Mouse (Mus musculus): ENCODE data around the gene Nfia.

Nfia gene

DNA sequence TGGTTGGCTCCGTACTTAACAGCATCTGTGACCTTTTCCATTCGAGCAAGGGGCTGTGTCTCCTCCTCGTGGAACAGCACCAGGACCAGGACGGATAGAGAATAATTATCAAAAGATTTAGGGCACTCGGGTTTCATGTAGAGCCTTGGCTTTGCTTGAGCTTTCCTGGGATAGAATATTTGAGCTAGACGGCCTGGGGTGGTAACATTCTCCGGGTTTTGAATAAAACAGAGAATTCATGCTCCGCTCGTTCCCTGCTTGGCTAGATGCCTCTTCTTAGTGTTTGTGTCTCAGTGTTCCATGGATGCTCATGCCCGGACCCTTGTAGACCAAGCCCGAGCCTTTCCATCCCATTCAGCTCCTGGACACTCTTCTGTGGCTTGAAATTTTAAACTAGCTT is 181.4 kb downstream of the Nfia start:
- DNase-seq = peak; percentile 72 to 83

DNA sequence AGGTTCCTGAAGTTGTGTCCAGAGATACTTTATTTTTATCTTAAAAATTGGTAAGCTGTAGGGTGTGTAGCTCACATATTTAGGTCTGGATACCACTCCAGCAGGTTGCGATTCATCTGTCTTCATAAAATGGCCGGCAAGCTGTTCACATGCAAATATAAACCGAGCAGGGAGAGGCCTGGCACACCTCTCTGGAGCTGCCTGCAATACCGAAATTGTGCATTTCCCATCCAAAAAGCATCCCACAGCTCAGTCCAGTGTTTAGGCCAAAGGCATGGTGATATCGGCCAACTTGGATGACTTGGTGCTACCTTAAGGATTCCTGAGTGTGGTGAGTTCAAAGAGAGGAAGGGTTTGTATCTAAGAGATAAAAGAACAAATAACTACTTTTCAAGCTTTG is 185.6 kb downstream of the Nfia start:
- peak; percentile 69 to 76 for DNase-seq

DNA sequence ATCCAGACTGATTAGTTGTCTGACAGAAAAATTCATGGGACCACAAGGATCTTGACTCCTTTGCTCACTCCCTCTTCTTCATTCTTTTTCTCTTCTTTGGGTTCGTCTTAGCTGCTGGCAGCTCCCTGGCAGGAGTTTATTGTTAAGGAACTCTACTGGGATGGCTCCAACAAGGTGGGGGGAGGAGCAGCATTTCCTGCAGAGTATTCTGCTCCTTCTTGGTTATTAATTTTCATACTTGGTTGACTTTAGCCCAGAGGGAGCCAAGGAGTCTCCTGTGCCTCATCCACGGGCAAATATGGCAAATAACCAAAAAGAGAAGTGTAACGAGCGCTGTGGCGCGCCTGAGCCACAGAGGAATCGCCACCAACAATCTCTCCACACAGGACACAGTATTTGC is 190.3 kb downstream of the Nfia start:
- DNase-seq = no peak

- DNase-seq = no peak
These were observed 191.4 kb downstream of the Nfia start for GRCm38 (mm10) chr4:97963951-97964350.

- DNase-seq = no peak
These were observed 196.3 kb downstream of the Nfia start for GRCm38 (mm10) chr4:97968786-97969348.

DNA sequence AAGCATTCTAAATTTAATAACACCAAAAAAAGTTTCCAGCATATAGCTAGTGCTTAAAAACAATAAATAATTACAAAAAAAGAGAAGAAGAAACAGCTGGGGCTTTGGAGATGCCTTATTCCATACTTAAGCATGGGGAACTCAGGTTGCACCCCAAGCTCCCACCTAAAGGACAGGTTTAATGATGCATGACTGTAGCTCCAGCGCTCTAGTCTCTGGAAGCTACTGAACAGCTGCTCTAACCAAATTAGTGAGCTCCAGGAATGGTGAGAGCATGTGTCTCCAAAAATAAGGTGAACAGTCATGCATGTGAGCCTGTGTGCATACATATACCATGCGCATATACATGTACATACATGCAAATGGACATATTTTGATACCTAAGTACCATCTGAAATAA is 200.5 kb downstream of the Nfia start:
- DNase-seq = no peak

- no peak for DNase-seq
These were observed 201.5 kb downstream of the Nfia start for GRCm38 (mm10) chr4:97974037-97974436.

DNA sequence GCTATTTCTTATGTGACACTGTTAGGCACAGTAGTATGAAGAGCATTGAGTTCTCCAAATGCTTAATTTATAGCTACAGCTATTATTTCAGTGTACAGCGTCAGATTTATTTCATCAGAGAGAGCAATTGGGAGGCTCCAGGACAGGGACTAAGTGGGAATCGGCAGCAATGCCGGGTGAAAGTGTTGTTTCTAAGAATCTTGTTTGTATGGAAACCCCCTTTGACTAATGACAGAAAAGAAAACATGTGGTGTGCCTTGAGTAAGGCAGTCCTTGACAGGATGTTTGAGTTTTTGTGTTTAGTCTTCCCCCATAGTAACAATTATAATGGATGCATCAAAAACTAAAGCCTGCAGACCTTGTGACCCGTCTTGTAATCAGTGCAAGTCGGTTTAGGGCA is 204.4 kb downstream of the Nfia start:
- no peak for DNase-seq

- no peak for DNase-seq
These were observed 211.8 kb downstream of the Nfia start for GRCm38 (mm10) chr4:97984361-97984760.

DNA sequence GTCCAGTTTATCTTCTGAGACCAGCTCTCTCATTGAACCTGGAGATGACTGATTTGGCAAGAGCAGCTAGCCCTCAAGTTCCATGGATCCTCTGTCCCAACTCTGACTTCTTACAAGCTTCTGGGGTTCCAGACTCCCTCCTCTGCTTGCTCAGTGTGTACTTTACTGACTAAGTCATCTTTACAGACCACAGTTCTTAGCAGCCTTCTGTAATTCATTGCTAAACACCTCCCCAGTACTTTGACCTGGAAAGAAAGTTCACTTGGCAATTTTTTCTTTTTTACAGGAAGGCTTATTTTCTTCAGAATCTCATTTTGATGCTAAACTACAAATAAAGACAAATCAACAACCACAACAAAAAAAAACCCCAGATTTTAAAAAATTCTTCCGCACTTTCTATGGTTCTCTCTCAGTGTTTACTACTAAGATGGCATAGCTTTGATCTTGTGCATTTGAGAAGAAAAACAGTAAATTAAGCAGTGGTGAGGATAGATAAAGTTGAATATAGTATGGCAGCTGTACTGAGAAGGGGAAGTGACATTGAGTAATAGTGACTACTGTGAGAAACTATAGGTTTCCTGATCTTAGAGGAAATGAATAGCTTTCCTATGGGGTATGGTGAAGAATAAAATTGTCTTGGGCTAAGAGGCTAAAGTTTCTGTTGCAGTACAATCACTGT is 213.7 kb downstream of the Nfia start:
- DNase-seq = no peak

GRCm38 (mm10) chr4:97986735-97987075 is 214.2 kb downstream of the Nfia start:
- DNase-seq = no peak

GRCm38 (mm10) chr4:97988703-97989102 is 216.2 kb downstream of the Nfia start:
- DNase-seq = no peak

DNA sequence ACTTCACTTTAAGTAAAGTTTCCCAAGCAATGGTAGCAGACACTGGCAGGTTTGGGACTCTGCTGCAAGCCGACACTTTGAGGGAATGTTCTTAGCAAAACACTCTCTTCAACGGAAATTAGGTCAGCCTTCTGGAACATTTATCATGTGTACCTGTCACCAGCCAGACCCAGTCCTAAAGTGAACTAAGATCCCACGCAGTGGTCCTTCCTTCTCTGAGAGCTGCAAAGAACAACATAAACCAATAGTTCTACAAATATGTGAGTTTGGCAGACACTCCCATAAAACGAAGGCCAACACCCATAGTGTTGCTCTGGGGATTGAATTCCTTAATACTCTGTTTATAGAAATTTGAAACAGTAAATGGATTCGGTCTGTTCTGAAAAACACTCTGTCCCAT is 217.9 kb downstream of the Nfia start:
- no peak for DNase-seq

DNA sequence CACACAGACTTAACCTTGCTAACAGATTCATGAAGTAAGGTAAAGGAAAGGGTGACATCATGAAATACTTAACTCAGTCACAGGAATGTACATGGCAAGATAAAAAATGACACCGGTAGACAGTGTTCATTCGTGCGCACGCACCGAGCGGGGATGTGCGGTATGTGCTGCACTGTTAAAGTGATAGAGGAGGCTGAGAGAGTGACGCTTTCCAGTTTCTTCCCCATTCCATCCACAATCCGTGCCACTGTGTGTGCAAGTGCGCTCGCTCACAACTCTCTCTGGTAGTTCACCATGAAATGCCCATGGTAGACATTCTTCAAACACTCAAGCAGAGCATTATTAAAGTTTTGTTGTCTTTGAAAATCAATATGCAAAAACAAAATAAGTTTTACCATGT is 218.9 kb downstream of the Nfia start:
- DNase-seq = no peak

GRCm38 (mm10) chr4:97991880-97992279 is 219.3 kb downstream of the Nfia start:
- no peak for DNase-seq

- DNase-seq = no peak
These were observed 223.6 kb downstream of the Nfia start for GRCm38 (mm10) chr4:97995911-97996712.

GRCm38 (mm10) chr4:97997151-97997817 is 224.8 kb downstream of the Nfia start:
- peak; percentile 55 to 74 for DNase-seq

DNA sequence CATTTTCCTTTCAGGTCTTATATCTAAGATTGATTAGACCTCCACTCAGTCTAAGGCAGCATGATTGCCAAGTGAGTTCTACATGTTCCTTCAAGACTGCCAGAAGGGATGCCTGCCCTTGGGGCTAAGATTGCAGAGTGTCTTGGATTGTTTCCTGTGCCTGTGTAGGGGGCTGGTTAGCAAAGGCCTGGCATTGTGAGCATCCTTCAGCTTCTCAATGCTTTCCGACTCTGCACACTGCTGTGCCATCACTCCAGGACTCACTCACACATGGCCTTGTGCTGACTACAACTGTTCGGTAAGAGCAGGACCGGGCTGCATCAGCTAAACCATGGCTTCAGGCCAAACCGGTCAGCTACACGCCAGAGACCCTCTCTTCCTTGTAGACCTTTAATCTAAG is 229.7 kb downstream of the Nfia start:
- no peak for DNase-seq

- DNase-seq = no peak
These were observed 231.0 kb downstream of the Nfia start for GRCm38 (mm10) chr4:98003323-98004107.

DNA sequence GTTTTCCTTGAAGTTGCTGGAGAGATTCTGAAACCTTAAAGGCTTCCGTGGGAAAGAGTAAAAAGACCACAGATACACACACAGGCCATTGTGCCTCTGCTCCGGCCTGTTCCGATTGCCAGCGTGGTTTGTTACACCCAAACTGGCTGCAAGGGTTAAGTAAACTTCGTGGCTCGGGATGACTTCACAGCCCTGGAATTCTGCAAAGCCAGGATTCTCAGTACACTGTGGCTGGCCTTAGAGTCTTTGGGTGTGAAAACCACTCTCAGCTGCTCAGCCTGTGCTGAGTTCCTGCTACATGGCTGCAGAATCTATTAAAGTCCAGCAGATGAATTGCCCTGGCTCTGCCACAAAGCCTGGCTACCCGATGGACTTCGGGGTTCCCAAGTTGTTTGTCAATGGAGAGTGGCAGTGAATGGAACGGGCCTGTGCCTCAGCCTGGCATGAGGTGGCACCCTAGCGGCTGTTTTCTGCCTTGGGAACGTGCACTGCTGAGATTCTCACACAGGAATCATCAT is 231.6 kb downstream of the Nfia start:
- peak; percentile 34 to 36 for DNase-seq

DNA sequence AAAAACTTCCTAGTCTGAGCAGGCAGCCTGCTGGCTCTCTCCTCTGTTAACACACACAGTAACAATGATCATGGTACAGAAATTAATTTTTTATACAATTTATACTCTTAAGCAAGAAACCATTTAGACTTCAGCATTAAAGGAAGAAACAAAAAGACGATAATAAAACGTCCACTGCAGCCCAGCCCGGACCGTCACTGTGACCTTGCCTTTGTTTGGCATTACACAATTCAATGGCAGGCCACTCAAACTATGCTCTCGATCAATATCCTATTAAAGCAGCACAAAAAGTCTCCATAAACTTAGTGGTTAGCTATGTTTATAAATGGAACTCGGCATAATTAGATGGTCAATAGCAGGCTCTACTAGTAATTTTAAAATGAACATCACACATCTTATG is 232.5 kb downstream of the Nfia start:
- no peak for DNase-seq

DNA sequence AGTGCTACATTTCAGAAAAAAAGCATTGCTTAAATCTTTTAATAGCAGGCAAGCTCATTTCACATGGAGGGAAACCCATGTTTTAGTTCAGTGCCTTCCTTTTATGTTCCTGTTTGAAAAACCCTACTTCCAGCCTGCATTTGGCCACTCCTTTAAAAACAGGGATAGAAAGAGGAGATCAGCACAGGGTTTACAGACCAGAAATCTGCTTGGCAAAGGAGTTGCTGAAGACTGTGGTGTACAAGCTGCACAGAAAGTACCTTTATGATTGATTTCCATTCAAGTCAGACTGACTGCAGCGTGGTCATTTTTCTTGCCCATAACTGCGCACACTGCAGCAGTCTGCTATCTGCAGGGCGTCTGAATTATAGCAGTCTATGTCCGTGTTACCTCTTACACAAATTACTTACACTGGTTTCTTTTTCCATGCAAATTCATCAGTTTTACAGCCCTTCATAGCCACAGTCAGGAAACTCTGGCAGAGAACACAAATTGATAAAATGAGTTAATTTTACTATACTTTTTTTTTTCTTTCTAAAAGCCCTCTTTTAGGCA is 236.4 kb downstream of the Nfia start:
- peak in 1 of 2 experiments; percentile 29 for DNase-seq
